Mouse (Mus musculus) intestine, embryonic 14.5 days (tissue): ENCODE data around the gene Krtap7-1. TPM values are rescaled to one million over a fixed set of nuclear protein-coding genes. Genes with fewer than 3 reads are reported as not detected.

Source experiments
- ATAC-seq: fragments of 200-750 bp; cut with Nextera tagmentation; replicated peaks from 2 replicates; pipeline ENCODE4 v1.8.0; 2017; ENCODE audit warnings: low read depth, moderate number of reproducible peaks, moderate TSS enrichment, moderate library complexity; ENCODE audit not compliant: low FRiP score, low TSS enrichment
- DNase-seq: peaks from one replicate; pipeline ENCODE4 v3.0.0-alpha.2; 2018; ENCODE audit warnings: low spot score
- H3K27ac ChIP-seq: fragments of 300-500 bp; sonication (generic); 2 replicates; pipeline ENCODE4 v1.5.1; 2014; ENCODE audit warnings: low read depth, mild to moderate bottlenecking, control low read depth
- H3K27me3 ChIP-seq: fragments of 300-500 bp; sonication (generic); replicated peaks from 2 replicates; pipeline ENCODE4 v1.6.1; 2014; ENCODE audit warnings: low read length, control low read depth; ENCODE audit not compliant: control insufficient read depth, insufficient read depth
- H3K36me3 ChIP-seq: fragments of 300-500 bp; sonication (generic); 2 replicates; pipeline ENCODE4 v1.6.1; 2014; ENCODE audit warnings: low read length, control low read depth; ENCODE audit not compliant: control insufficient read depth, insufficient read depth
- H3K4me1 ChIP-seq: fragments of 300-500 bp; sonication (generic); replicated peaks from 2 replicates; pipeline ENCODE4 v1.6.1; 2014; ENCODE audit warnings: low read length, control low read depth, mixed read lengths; ENCODE audit not compliant: control insufficient read depth, insufficient read depth
- H3K4me2 ChIP-seq: fragments of 300-500 bp; sonication (generic); 2 replicates; pipeline ENCODE4 v1.6.1; 2014; ENCODE audit warnings: low read length
- H3K4me3 ChIP-seq: fragments of 300-500 bp; sonication (generic); 2 replicates; pipeline ENCODE4 v1.5.1; 2014; ENCODE audit warnings: low read depth, low read length, control low read depth, mixed read lengths
- H3K9ac ChIP-seq: fragments of 300-500 bp; sonication (generic); 2 replicates; pipeline ENCODE4 v1.6.1; 2014; ENCODE audit warnings: mild to moderate bottlenecking, low read length
- H3K9me3 ChIP-seq: fragments of 300-500 bp; sonication (generic); 2 replicates; pipeline ENCODE4 v1.6.1; 2016; ENCODE audit warnings: low read length, control low read depth; ENCODE audit not compliant: control insufficient read depth
- WGBS: fragments of 180-500 bp; shearing (Covaris S2); extraction: QIAGEN DNeasy Blood & Tissue Kit; methylation state at CpG from one replicate; pipeline ENCODE4 v1.1.7; 2014; 5-methylcytosine and 5-hydroxymethylcytosine counted together
- polyA plus RNA-seq: library from polyadenylated mRNA; unstranded; fragments of >200 nt; fragmentation: Nextera tagmentation; extraction: Ambion mirVana; gene quantifications from 2 replicates; pipeline ENCODE4 v1.2.1, GENCODE M21; 2014

Krtap7-1 gene
- polyA plus RNA-seq, 1 experiment from 2014 or later, result not detected

GRCm38 (mm10) chr16:89461189-89461588 lies 46.9 kb downstream of the Krtap7-1 start:
- 64% methylated on average over 5 of the region's 5 CpGs for WGBS
- no peak overlapping the region for H3K4me2 ChIP-seq

More at GRCm38 (mm10) chr16:89461189-89461588, 46.9 kb downstream of the Krtap7-1 start:
- ATAC-seq (no peak), DNase-seq (no peak)
- Histone ChIP-seq H3K27me3 (no peaks in the 10 kb centered on the region), H3K9me3 (no peaks in the 10 kb centered on the region), H3K36me3 (no peaks in the 10 kb centered on the region), H3K4me1 (no peaks in the 10 kb centered on the region), H3K9ac (no peak overlapping the region), H3K27ac (no peak overlapping the region), H3K4me3 (no peak overlapping the region)

Other genes starting within 250 kb of the Krtap7-1 start
- gene Krtap21-1, start 104.5 kb downstream of the Krtap7-1 start, polyA plus RNA-seq, result not detected in 2 replicates
- gene Krtap6-2, start 88.2 kb downstream of the Krtap7-1 start, polyA plus RNA-seq, result not detected in 2 replicates
- gene Krtap8-1, start 20.4 kb downstream of the Krtap7-1 start, polyA plus RNA-seq, result not detected in 2 replicates
- gene Krtap11-1, start 62.9 kb upstream of the Krtap7-1 start, polyA plus RNA-seq, result not detected in 2 replicates